Mouse (Mus musculus) monocyte, adult 2 months (primary cell): ENCODE data around the gene Wdr4.
"Not testable (repeated sequence)": the region's sequence is repeated elsewhere in the genome, so short reads cannot be mapped to it uniquely, and the experiment has no call there.

Source experiments
- DNase-seq, 2 experiments: peaks; one replicate each; pipeline ENCODE4 v3.0.0; 2022; ENCODE audit warnings: low spot score in 2 of 2, low read depth in 1 of 2

Wdr4 gene

GRCm38 (mm10) chr17:31535871-31536629, 16.3 kb upstream of the Wdr4 start:
- DNase-seq, result no peak

- no peak for DNase-seq
Measured at GRCm38 (mm10) chr17:31535358-31535757, 15.6 kb upstream of the Wdr4 start.

GRCm38 (mm10) chr17:31532331-31532730, 12.6 kb upstream of the Wdr4 start:
- DNase-seq, result not testable (repeated sequence)

GRCm38 (mm10) chr17:31531441-31532158, 11.8 kb upstream of the Wdr4 start:
- DNase-seq, result no peak

- no peak for DNase-seq
Measured at GRCm38 (mm10) chr17:31529314-31529713, 9.5 kb upstream of the Wdr4 start.

GRCm38 (mm10) chr17:31525816-31526215, 6.0 kb upstream of the Wdr4 start:
- no peak for DNase-seq

GRCm38 (mm10) chr17:31525114-31525513, 5.3 kb upstream of the Wdr4 start:
- no peak for DNase-seq

- DNase-seq, result no peak
Measured at GRCm38 (mm10) chr17:31521948-31522347, 2.2 kb upstream of the Wdr4 start.

GRCm38 (mm10) chr17:31520895-31521294, 1.1 kb upstream of the Wdr4 start:
- DNase-seq, result no peak

GRCm38 (mm10) chr17:31519344-31519945, 335 bp downstream of the Wdr4 start:
- DNase-seq, result no peak

GRCm38 (mm10) chr17:31514696-31515095, 5.1 kb downstream of the Wdr4 start:
- no peak for DNase-seq

GRCm38 (mm10) chr17:31512593-31512992, 7.2 kb downstream of the Wdr4 start:
- DNase-seq, result no peak

- peak; percentile 33 to 74 for DNase-seq
Measured at GRCm38 (mm10) chr17:31511792-31512495, 7.8 kb downstream of the Wdr4 start.

GRCm38 (mm10) chr17:31510944-31511343, 8.8 kb downstream of the Wdr4 start:
- no peak for DNase-seq

- DNase-seq, result no peak
Measured at GRCm38 (mm10) chr17:31506282-31506681, 13.5 kb downstream of the Wdr4 start.

GRCm38 (mm10) chr17:31505013-31505412, 14.8 kb downstream of the Wdr4 start:
- no peak for DNase-seq

- DNase-seq, result no peak
Measured at GRCm38 (mm10) chr17:31503936-31504335, 15.8 kb downstream of the Wdr4 start.

- DNase-seq, result no peak
Measured at GRCm38 (mm10) chr17:31503337-31503736, 16.4 kb downstream of the Wdr4 start.

GRCm38 (mm10) chr17:31502261-31502927, 17.4 kb downstream of the Wdr4 start:
- no peak for DNase-seq

GRCm38 (mm10) chr17:31500908-31501307, 18.9 kb downstream of the Wdr4 start:
- no peak for DNase-seq

GRCm38 (mm10) chr17:31500416-31500815, 19.4 kb downstream of the Wdr4 start:
- DNase-seq, result no peak
